Mouse (Mus musculus): ENCODE measurements around the gene Ptpru. TPM values are rescaled to one million over a fixed set of nuclear protein-coding genes. Genes with fewer than 3 reads are reported as not detected.
"Not testable (repeated sequence)": the region's sequence is repeated elsewhere in the genome, so short reads cannot be mapped to it uniquely, and the experiment has no call there.

Gene Ptpru
- polyA plus RNA-seq, 1 experiment = 1.0 TPM

- no peak overlapping the region for H3K4me2 ChIP-seq (ENCODE audit: low read depth)
- no peak overlapping the region for H3K4me3 ChIP-seq
- no peaks in the 10 kb centered on the region for H3K79me2 ChIP-seq (ENCODE audit: control insufficient read depth, insufficient read depth)
- H3K27me3 ChIP-seq (ENCODE audit: control insufficient read depth, insufficient read depth, insufficient read length) = peaks cover 30% of the 10 kb centered on the region
- no peak overlapping the region for H3ac ChIP-seq (ENCODE audit: control insufficient read depth, insufficient read length)
- TF ChIP-seq POLR2A (IDR thresholded peaks at IDR 0.05; ENCODE audit: insufficient read length, low read depth) (no peak), TCF3 (IDR thresholded peaks at IDR 0.05; ENCODE audit: insufficient read length, low read depth) (no peak), CEBPB (IDR thresholded peaks at IDR 0.05; ENCODE audit: insufficient read depth, poor library complexity, severe bottlenecking) (no peak), SRF (IDR thresholded peaks at IDR 0.05; ENCODE audit: control insufficient read depth, insufficient read length, low read depth) (no peak), TCF12 (IDR thresholded peaks at IDR 0.05; ENCODE audit: insufficient read depth, poor library complexity, severe bottlenecking) (no peak)
- H3K36me3 ChIP-seq (ENCODE audit: control insufficient read depth, insufficient read depth) = no peaks in the 10 kb centered on the region
Measured at GRCm38 (mm10) chr4:131815774-131816173, 22.3 kb downstream of the Ptpru start.

GRCm38 (mm10) chr4:131814869-131815268 is 23.2 kb downstream of the Ptpru start:
- Histone ChIP-seq H3K27me3 (ENCODE audit: control insufficient read depth, insufficient read depth, insufficient read length) (peaks cover 30% of the 10 kb centered on the region), H3K36me3 (ENCODE audit: control insufficient read depth, insufficient read depth) (no peaks in the 10 kb centered on the region), H3K4me2 (ENCODE audit: low read depth) (no peak overlapping the region), H3K79me2 (ENCODE audit: control insufficient read depth, insufficient read depth) (no peaks in the 10 kb centered on the region), H3K4me3 (no peak overlapping the region), H3ac (ENCODE audit: control insufficient read depth, insufficient read length) (no peak overlapping the region)
- TF ChIP-seq POLR2AphosphoS2 (IDR thresholded peaks at IDR 0.05; ENCODE audit: insufficient read length, low read depth) = no peak
- no peak for TF ChIP-seq TCF3 (IDR thresholded peaks at IDR 0.05; ENCODE audit: insufficient read length, low read depth)
- TF ChIP-seq USF1 (IDR thresholded peaks at IDR 0.05; ENCODE audit: low read depth) = no peak
- no peak for TF ChIP-seq SRF (IDR thresholded peaks at IDR 0.05; ENCODE audit: control insufficient read depth, insufficient read length, low read depth)
- TF ChIP-seq REST (IDR thresholded peaks at IDR 0.05; ENCODE audit: insufficient read depth, insufficient read length) = no peak
- no peak for TF ChIP-seq CEBPB (IDR thresholded peaks at IDR 0.05; ENCODE audit: insufficient read depth, poor library complexity, severe bottlenecking)
- TF ChIP-seq TCF12 (IDR thresholded peaks at IDR 0.05; ENCODE audit: insufficient read depth, poor library complexity, severe bottlenecking) = no peak
- TF ChIP-seq MYOG (IDR thresholded peaks at IDR 0.05; ENCODE audit: control insufficient read depth in 1 of 3, insufficient read depth in 1 of 3, insufficient read length in 2 of 3, low read depth in 2 of 3) = no peak
- TF ChIP-seq MAX (IDR thresholded peaks at IDR 0.05; ENCODE audit: low read depth) = no peak
- no peak for TF ChIP-seq MYOD1 (IDR thresholded peaks at IDR 0.05; ENCODE audit: control insufficient read depth in 1 of 3, insufficient read length in 2 of 3, low read depth in 2 of 3)

- no peak overlapping the region for H3K4me3 ChIP-seq
- H3K79me2 ChIP-seq (ENCODE audit: control insufficient read depth, insufficient read depth) = no peaks in the 10 kb centered on the region
- TF ChIP-seq TCF3 (IDR thresholded peaks at IDR 0.05; ENCODE audit: insufficient read length, low read depth) (no peak), SRF (IDR thresholded peaks at IDR 0.05; ENCODE audit: control insufficient read depth, insufficient read length, low read depth) (no peak), MYOG (IDR thresholded peaks at IDR 0.05; ENCODE audit: control insufficient read depth in 1 of 3, insufficient read depth in 1 of 3, insufficient read length in 2 of 3, low read depth in 2 of 3) (no peak), USF1 (IDR thresholded peaks at IDR 0.05; ENCODE audit: low read depth) (no peak), CEBPB (IDR thresholded peaks at IDR 0.05; ENCODE audit: insufficient read depth, poor library complexity, severe bottlenecking) (no peak), MYOD1 (IDR thresholded peaks at IDR 0.05; ENCODE audit: control insufficient read depth in 1 of 3, insufficient read length in 2 of 3, low read depth in 2 of 3) (no peak), E2F4 (IDR thresholded peaks at IDR 0.05; ENCODE audit: insufficient read depth) (no peak), POLR2A (IDR thresholded peaks at IDR 0.05; ENCODE audit: insufficient read length, low read depth) (no peak), REST (IDR thresholded peaks at IDR 0.05; ENCODE audit: insufficient read depth, insufficient read length) (no peak), POLR2AphosphoS2 (IDR thresholded peaks at IDR 0.05; ENCODE audit: insufficient read length, low read depth) (no peak), MAX (IDR thresholded peaks at IDR 0.05; ENCODE audit: low read depth) (no peak), TCF12 (IDR thresholded peaks at IDR 0.05; ENCODE audit: insufficient read depth, poor library complexity, severe bottlenecking) (no peak)
- no peak overlapping the region for H3ac ChIP-seq (ENCODE audit: control insufficient read depth, insufficient read length)
- H3K4me2 ChIP-seq (ENCODE audit: low read depth) = no peak overlapping the region
- peaks cover 33% of the 10 kb centered on the region for H3K27me3 ChIP-seq (ENCODE audit: control insufficient read depth, insufficient read depth, insufficient read length)
- H3K36me3 ChIP-seq (ENCODE audit: control insufficient read depth, insufficient read depth) = no peaks in the 10 kb centered on the region
Measured at GRCm38 (mm10) chr4:131813798-131814197, 24.3 kb downstream of the Ptpru start.

GRCm38 (mm10) chr4:131812458-131812857 is 25.6 kb downstream of the Ptpru start:
- Histone ChIP-seq H3K36me3 (ENCODE audit: control insufficient read depth, insufficient read depth) (no peaks in the 10 kb centered on the region), H3ac (ENCODE audit: control insufficient read depth, insufficient read length) (no peak overlapping the region), H3K27me3 (ENCODE audit: control insufficient read depth, insufficient read depth, insufficient read length) (peaks cover 30% of the 10 kb centered on the region), H3K4me3 (no peak overlapping the region), H3K79me2 (ENCODE audit: control insufficient read depth, insufficient read depth) (no peaks in the 10 kb centered on the region), H3K4me2 (ENCODE audit: low read depth) (no peak overlapping the region)
- TF ChIP-seq MAX (IDR thresholded peaks at IDR 0.05; ENCODE audit: low read depth) (no peak), MYOD1 (IDR thresholded peaks at IDR 0.05; ENCODE audit: control insufficient read depth in 1 of 3, insufficient read length in 2 of 3, low read depth in 2 of 3) (no peak), SRF (IDR thresholded peaks at IDR 0.05; ENCODE audit: control insufficient read depth, insufficient read length, low read depth) (no peak), MYOG (IDR thresholded peaks at IDR 0.05; ENCODE audit: control insufficient read depth in 1 of 3, insufficient read depth in 1 of 3, insufficient read length in 2 of 3, low read depth in 2 of 3) (no peak), POLR2AphosphoS2 (IDR thresholded peaks at IDR 0.05; ENCODE audit: insufficient read length, low read depth) (no peak), REST (IDR thresholded peaks at IDR 0.05; ENCODE audit: insufficient read depth, insufficient read length) (no peak), POLR2A (IDR thresholded peaks at IDR 0.05; ENCODE audit: insufficient read length, low read depth) (no peak), TCF12 (IDR thresholded peaks at IDR 0.05; ENCODE audit: insufficient read depth, poor library complexity, severe bottlenecking) (no peak), CEBPB (IDR thresholded peaks at IDR 0.05; ENCODE audit: insufficient read depth, poor library complexity, severe bottlenecking) (no peak), E2F4 (IDR thresholded peaks at IDR 0.05; ENCODE audit: insufficient read depth) (no peak), USF1 (IDR thresholded peaks at IDR 0.05; ENCODE audit: low read depth) (no peak), TCF3 (IDR thresholded peaks at IDR 0.05; ENCODE audit: insufficient read length, low read depth) (no peak)

GRCm38 (mm10) chr4:131805255-131805654 is 32.8 kb downstream of the Ptpru start:
- Histone ChIP-seq H3K4me3 (no peak overlapping the region), H3ac (ENCODE audit: control insufficient read depth, insufficient read length) (no peak overlapping the region), H3K4me2 (ENCODE audit: low read depth) (no peak overlapping the region), H3K27me3 (ENCODE audit: control insufficient read depth, insufficient read depth, insufficient read length) (peaks cover 24% of the 10 kb centered on the region), H3K79me2 (ENCODE audit: control insufficient read depth, insufficient read depth) (no peaks in the 10 kb centered on the region), H3K36me3 (ENCODE audit: control insufficient read depth, insufficient read depth) (no peaks in the 10 kb centered on the region)
- TF ChIP-seq TCF12 (IDR thresholded peaks at IDR 0.05; ENCODE audit: insufficient read depth, poor library complexity, severe bottlenecking) (no peak), POLR2A (IDR thresholded peaks at IDR 0.05; ENCODE audit: insufficient read length, low read depth) (no peak), E2F4 (IDR thresholded peaks at IDR 0.05; ENCODE audit: insufficient read depth) (no peak), MAX (IDR thresholded peaks at IDR 0.05; ENCODE audit: low read depth) (no peak), SRF (IDR thresholded peaks at IDR 0.05; ENCODE audit: control insufficient read depth, insufficient read length, low read depth) (no peak), USF1 (IDR thresholded peaks at IDR 0.05; ENCODE audit: low read depth) (no peak), TCF3 (IDR thresholded peaks at IDR 0.05; ENCODE audit: insufficient read length, low read depth) (no peak), REST (IDR thresholded peaks at IDR 0.05; ENCODE audit: insufficient read depth, insufficient read length) (no peak), MYOG (IDR thresholded peaks at IDR 0.05; ENCODE audit: control insufficient read depth in 1 of 3, insufficient read depth in 1 of 3, insufficient read length in 2 of 3, low read depth in 2 of 3) (no peak), MYOD1 (IDR thresholded peaks at IDR 0.05; ENCODE audit: control insufficient read depth in 1 of 3, insufficient read length in 2 of 3, low read depth in 2 of 3) (no peak), CEBPB (IDR thresholded peaks at IDR 0.05; ENCODE audit: insufficient read depth, poor library complexity, severe bottlenecking) (no peak), POLR2AphosphoS2 (IDR thresholded peaks at IDR 0.05; ENCODE audit: insufficient read length, low read depth) (no peak)

GRCm38 (mm10) chr4:131804732-131805131 is 33.4 kb downstream of the Ptpru start:
- H3K79me2 ChIP-seq (ENCODE audit: control insufficient read depth, insufficient read depth); H3K4me2 ChIP-seq (ENCODE audit: low read depth); H3K36me3 ChIP-seq (ENCODE audit: control insufficient read depth, insufficient read depth); H3K4me3 ChIP-seq; H3ac ChIP-seq (ENCODE audit: control insufficient read depth, insufficient read length): not testable (repeated sequence)
- peaks cover 18% of the 10 kb centered on the region for H3K27me3 ChIP-seq (ENCODE audit: control insufficient read depth, insufficient read depth, insufficient read length)

Data from myocyte (in vitro differentiated cells).